Mouse (Mus musculus) left cerebral cortex, adult 2 months (tissue): ENCODE results near the gene Trim54. TPM values are rescaled to one million over a fixed set of nuclear protein-coding genes. Genes with fewer than 3 reads are reported as not detected.

Experiments used
- DNase-seq, 2 experiments: peaks; one replicate each; pipeline ENCODE4 v3.0.0; 2021 to 2022; ENCODE audit warnings: low spot score in 2 of 2, mixed read lengths in 1 of 2; ENCODE audit errors: extremely low spot score in 1 of 2
- H3K27ac ChIP-seq: fragments of 200-600 bp; 2 replicates; pipeline ENCODE4 v1.8.1; 2022
- H3K4me3 ChIP-seq: fragments of 200-600 bp; 2 replicates; pipeline ENCODE4 v1.8.1; 2022
- CTCF ChIP-seq: fragments of 200-600 bp; IDR thresholded peaks from 2 replicates; pipeline ENCODE4 v1.8.1; 2022; ENCODE audit warnings: antibody characterized with exemption, mild to moderate bottlenecking, moderate library complexity
- intact Hi-C: fragments of 180-260 bp; cut with DNase I; formaldehyde crosslinking; loops from one replicate; pipeline ENCODE4 v1.15.1; 2025
- long read RNA-seq, 2 experiments: library from polyadenylated mRNA; stranded (forward); transcript quantifications; one replicate each; pipeline ENCODE4 v2.0.0; 2021; ENCODE audit warnings: borderline mapping rate in 2 of 2
- total RNA-seq, 2 experiments: library from RNA; stranded (reverse); gene quantifications; 2 replicates each; pipeline ENCODE4 v1.2.3; 2021

Gene Trim54
- total RNA-seq: 1 to 10 TPM; 2.0 to 2.2 TPM
- long read RNA-seq, experiment 1, partial matches to known transcripts: 6 of 6 reads
- long read RNA-seq, experiment 1, other reads (novel, unspliced or antisense): 0 of 6 reads
- long read RNA-seq, experiment 2, partial matches to known transcripts: 3 of 3 reads
- long read RNA-seq, experiment 2, other reads (novel, unspliced or antisense): 0 of 3 reads

GRCm38 (mm10) chr5:31116354-31116753, at the start of gene Trim54:
Gene Trim54, plus strand, starts transcription at chr5:31116712.
- no peak within 1 kb of the TSS for H3K27ac ChIP-seq
- no peak for DNase-seq
- no peak for TF ChIP-seq CTCF
- H3K4me3 ChIP-seq: no peak within 1 kb of the TSS
- intact Hi-C loops: no loop called here

- intact Hi-C loops: no loop called here
- H3K27ac ChIP-seq: peak overlapping the region; percentile 19; the same call in 1 of the 2 replicates
- no peak for TF ChIP-seq CTCF
- no peak for DNase-seq
- no peak overlapping the region for H3K4me3 ChIP-seq
Measured at GRCm38 (mm10) chr5:31069810-31070209, 46.7 kb upstream of the Trim54 start.

GRCm38 (mm10) chr5:31071059-31071458, 45.5 kb upstream of the Trim54 start:
- no peak for DNase-seq
- no peak for TF ChIP-seq CTCF
- intact Hi-C loops: no loop called here
- no peak overlapping the region for H3K27ac ChIP-seq
- H3K4me3 ChIP-seq: no peak overlapping the region

GRCm38 (mm10) chr5:31071821-31072220, 44.7 kb upstream of the Trim54 start:
- intact Hi-C loops: no loop called here
- Histone ChIP-seq H3K27ac (no peak overlapping the region), H3K4me3 (no peak overlapping the region)
- no peak for TF ChIP-seq CTCF
- no peak for DNase-seq

GRCm38 (mm10) chr5:31073176-31073575, 43.3 kb upstream of the Trim54 start:
- Histone ChIP-seq H3K4me3 (no peak overlapping the region), H3K27ac (no peak overlapping the region)
- intact Hi-C loops: no loop called here
- DNase-seq: no peak
- no peak for TF ChIP-seq CTCF

- no peak overlapping the region for H3K4me3 ChIP-seq
- TF ChIP-seq CTCF: no peak
- DNase-seq: no peak
- no peak overlapping the region for H3K27ac ChIP-seq
- intact Hi-C loops: no loop called here
Measured at GRCm38 (mm10) chr5:31076346-31076745, 40.2 kb upstream of the Trim54 start.

GRCm38 (mm10) chr5:31080059-31080794, 36.3 kb upstream of the Trim54 start:
- intact Hi-C loops: loop anchor here (1.0 to 2.0 kb wide), 2 partner anchors 14 to 41 kb away; no protein-coding TSS in a partner anchor
- H3K4me3 ChIP-seq: no peak overlapping the region; the same call in 1 of the 2 replicates
- DNase-seq: peak; percentile 54 to 62
- no peak for TF ChIP-seq CTCF
- H3K27ac ChIP-seq: peak overlapping the region; percentile 50

- intact Hi-C loops: loop anchor here (1.0 to 2.0 kb wide), 2 partner anchors 14 to 40 kb away; no protein-coding TSS in a partner anchor
- H3K27ac ChIP-seq: peak overlapping the region; percentile 50
- no peak for DNase-seq
- TF ChIP-seq CTCF: no peak
- H3K4me3 ChIP-seq: no peak overlapping the region; the same call in 1 of the 2 replicates
Measured at GRCm38 (mm10) chr5:31080795-31081164, 35.7 kb upstream of the Trim54 start.

- intact Hi-C loops: loop anchor here (2.0 kb wide), 1 partner anchor 39 kb away; no protein-coding TSS in a partner anchor
- Histone ChIP-seq H3K4me3 (no peak overlapping the region), H3K27ac (no peak overlapping the region)
- TF ChIP-seq CTCF: peak; percentile 58
- DNase-seq: no peak
Measured at GRCm38 (mm10) chr5:31081386-31081785, 35.1 kb upstream of the Trim54 start.

- no peak overlapping the region for H3K27ac ChIP-seq
- peak; percentile 61 for TF ChIP-seq CTCF
- H3K4me3 ChIP-seq: no peak overlapping the region
- DNase-seq: no peak
- intact Hi-C loops: no loop called here
Measured at GRCm38 (mm10) chr5:31082355-31082754, 34.2 kb upstream of the Trim54 start.

- intact Hi-C loops: no loop called here
Measured at GRCm38 (mm10) chr5:31082935-31083625, 33.4 kb upstream of the Trim54 start.

GRCm38 (mm10) chr5:31083949-31084348, 32.6 kb upstream of the Trim54 start:
- intact Hi-C loops: no loop called here
- no peak for DNase-seq
- no peak for TF ChIP-seq CTCF
- Histone ChIP-seq H3K27ac (no peak overlapping the region), H3K4me3 (no peak overlapping the region)

More at GRCm38 (mm10) chr5:31082935-31083625, 33.4 kb upstream of the Trim54 start:
- Histone ChIP-seq H3K4me3 (no peak overlapping the region), H3K27ac (no peak overlapping the region)
- TF ChIP-seq CTCF: no peak
- no peak for DNase-seq
